Mouse (Mus musculus) embryo, embryonic 11 days (tissue): Measurements from ENCODE around the gene Gm45799.

Experiments used
- DNase-seq: peaks from one replicate; pipeline ENCODE4 v3.0.0-alpha.2; 2015

Gm45799 gene

GRCm38 (mm10) chr7:105650639-105651435 is 10.5 kb downstream of the Gm45799 start, which contains the start of gene Dnhd1:
Dnhd1 (plus strand) TSS chr7:105650827.
- peak; percentile 84 for DNase-seq

- peak; percentile 24 for DNase-seq
These were observed 45.3 kb downstream of the Gm45799 start for GRCm38 (mm10) chr7:105685541-105686197.

DNA sequence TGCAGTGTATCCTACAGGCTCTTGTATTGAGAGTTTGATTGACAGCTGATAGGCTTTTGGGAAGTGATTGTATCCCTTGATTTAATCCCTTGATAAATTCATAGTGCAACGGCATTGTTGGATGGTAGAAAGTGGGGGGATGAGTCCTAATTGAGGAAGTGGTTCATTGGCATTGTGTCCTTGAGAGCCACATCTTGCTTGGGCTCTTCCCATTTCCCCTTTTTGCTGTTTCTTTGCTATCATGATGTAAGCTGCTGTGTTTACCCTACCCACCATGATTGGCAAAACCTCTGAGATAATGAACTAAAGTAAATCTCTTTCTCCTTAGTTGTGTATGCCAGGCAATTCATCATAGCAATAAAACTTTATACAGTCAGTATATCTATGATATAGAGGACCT is 50.5 kb downstream of the Gm45799 start:
- no peak for DNase-seq

DNA sequence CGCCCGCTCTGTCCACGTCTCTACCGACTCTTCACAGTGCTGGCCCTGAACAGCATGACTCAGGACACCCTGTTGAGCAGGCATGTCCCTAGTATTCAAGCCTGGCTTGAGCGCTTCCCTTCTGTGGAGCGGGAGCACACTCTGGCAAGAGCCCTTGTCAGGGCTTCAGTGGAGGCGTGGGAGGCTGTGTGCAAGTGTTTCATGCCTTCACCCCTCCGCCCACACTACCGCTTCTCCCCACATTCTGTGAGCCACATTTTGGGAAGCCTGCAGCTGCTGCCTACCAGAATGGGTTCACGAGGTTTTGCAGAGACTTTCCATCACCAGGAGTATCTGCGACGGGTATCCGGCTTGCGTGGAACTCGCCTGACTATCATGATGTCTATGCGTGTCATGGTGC is 62.8 kb downstream of the Gm45799 start:
- no peak for DNase-seq

DNA sequence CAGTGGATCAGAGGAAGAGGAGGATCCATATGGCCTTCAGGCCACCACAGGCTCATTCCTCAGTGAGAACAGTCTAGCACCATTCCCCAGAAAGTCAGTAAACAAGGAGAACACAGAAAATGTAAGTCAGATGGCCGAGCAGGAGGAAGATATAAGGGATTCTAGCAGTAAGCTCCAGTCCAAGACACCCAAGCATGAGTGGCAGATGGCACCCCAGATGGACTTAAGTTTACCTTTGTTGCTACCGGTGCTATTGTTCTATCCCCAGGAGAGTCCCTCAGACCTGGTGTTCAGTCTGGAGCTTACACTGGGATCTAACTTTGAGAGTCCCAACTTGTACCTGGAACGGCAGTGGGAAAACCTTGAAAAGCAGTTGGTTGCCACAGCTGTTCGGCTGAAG is 63.5 kb downstream of the Gm45799 start:
- no peak for DNase-seq

DNA sequence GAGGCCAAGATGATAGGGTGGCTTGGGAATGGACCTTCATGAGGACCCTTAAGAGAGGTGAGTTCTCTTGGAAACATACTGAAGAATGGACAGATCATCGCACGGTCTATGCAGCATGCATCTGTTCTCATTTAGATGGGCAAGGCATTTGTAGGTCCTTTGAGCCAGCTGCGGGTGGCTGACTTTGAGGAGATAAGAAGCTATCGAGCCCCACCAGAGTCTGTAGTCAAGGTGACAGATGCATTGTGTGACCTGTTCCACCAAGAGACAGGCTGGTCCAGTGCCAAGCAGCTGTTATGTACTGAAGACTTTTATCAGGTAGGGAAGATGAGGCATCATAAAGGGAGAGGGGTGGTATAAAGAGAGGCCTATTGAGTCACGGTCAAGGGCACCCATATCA is 68.4 kb downstream of the Gm45799 start:
- no peak for DNase-seq

DNA sequence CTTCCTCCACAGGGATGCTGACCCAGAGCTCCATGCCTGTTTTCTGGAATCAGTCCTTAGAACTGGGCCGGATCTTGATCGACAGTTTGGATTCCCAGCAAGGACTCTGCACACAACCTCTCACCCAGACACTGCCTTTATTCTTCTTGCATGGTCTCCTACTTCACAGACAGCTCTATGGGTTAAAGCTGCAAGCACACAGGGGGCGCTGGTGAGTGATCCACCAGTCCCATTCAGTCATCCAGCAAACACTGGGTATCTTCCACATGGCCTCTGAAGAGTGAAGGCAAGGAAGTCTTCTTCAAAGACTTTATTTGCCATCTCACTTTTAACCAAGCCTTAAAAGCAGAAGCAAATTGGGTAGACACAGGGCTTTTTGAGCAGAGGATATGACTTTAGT is 75.0 kb downstream of the Gm45799 start:
- DNase-seq, result no peak

DNA sequence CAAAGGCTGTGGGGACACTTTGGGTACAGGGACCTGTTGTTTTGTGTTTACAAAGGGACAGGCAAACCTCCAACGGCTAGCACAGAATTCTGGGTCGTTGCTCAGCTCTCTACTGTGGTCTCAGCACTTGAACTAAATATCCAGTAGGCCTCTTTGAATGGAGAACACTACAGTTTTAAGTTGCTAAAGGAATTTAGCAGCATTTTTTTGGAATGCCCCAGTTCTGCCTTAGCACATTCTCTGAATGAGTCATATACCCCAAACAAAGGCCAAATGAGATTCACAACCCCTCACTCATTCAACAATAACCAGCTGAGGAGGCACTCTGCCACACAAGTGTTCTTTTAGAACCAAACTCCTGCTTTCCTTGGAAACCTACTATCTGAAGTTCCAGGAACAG is 81.6 kb downstream of the Gm45799 start:
- no peak for DNase-seq

DNA sequence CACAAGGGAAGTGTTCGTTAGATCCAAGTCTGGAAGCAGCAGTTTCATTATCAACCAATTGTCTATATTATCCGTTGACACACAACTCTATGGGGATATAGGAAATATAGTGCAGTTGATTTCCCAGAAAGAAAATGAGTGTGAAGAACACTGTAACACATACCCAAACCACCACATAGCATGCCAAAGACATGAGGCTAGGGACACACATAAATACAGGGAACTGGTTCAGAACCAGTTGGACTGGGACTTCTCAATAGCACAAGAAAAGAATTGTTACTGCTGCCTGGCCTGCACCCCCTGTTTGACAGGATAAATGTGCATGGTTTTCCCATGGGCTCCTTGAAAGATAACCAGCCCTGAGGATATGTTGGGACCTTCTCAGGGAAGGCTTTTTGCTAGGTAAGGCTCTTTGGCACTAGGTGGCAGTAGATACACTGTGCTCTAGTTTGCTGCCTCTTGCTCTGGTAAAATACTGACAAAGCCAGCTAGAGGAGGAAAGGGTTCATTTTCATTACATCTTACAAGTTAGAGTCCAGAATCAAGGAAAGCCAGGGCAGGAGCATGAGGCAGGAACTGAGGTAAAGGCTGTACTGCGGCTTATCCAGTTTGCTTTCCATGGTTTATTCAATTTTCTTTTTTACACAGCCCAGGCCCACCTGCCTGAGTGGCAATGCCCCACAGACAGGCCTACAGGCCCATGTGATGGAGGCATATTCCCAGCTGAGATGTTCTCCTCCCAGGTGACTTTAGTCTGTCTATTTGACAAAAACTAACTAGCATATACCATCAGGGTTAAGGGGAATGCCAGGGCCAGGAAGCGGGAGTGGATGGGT is 86.0 kb downstream of the Gm45799 start:
- DNase-seq, result peak; percentile 80

DNA sequence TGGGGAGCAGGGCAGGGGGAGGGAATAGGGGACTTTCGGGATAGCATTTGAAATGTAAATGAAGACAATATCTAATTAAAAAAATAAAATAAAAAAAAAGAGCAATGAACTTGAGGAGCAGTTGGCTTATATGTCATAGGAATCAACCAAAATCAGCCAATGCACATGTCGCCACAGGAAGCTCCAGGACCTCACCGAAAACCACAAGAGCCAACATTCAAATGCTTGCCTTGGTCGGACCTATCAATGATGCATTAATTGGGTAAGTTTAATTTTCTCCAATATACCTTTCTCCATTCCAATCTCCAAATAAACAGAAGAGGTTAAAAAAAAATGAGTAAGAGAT is 86.6 kb downstream of the Gm45799 start:
- no peak for DNase-seq

GRCm38 (mm10) chr7:105728701-105729428 is 88.5 kb downstream of the Gm45799 start:
- DNase-seq, result no peak

DNA sequence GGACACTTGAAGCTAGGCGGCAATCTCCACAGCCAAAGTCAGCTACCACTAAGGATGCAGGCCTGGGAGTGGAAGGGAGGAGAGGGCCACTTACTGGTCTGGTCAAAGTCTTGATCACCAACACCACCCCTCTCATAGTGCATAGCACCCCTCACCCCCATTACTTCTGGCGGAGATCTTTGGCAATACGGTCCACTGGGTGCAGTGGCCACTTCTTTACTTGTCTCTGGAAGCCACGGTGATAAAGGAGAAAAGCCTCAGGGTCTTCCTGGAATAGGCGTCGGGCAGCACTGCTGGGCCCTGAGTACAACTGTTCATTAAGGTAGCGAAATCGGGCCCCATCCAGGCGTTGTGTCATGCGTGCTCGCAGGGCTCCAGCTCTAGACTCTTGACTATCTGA is 93.5 kb downstream of the Gm45799 start:
- no peak for DNase-seq
